Mouse (Mus musculus) cerebellum, adult 2 months (tissue): Measurements from ENCODE around the gene Scn4b. TPM values are rescaled to one million over a fixed set of nuclear protein-coding genes. Genes with fewer than 3 reads are reported as not detected.

Experiments used
- DNase-seq, 2 experiments: peaks; one replicate each; pipeline ENCODE4 v3.0.0; 2021
- H3K27ac ChIP-seq: fragments of 200-500 bp; 2 replicates; pipeline ENCODE4 v1.5.1; 2012; ENCODE audit warnings: low read length, control low read depth, inconsistent platforms; ENCODE audit not compliant: insufficient read depth
- H3K27me3 ChIP-seq: fragments of 200-500 bp; 2 replicates; pipeline ENCODE4 v1.6.1; 2012; ENCODE audit warnings: inconsistent platforms, mild to moderate bottlenecking, low read length, moderate library complexity; ENCODE audit not compliant: control insufficient read depth, insufficient read depth
- H3K4me1 ChIP-seq: fragments of 200-500 bp; 2 replicates; pipeline ENCODE4 v1.6.1; 2011; ENCODE audit warnings: low read length; ENCODE audit not compliant: control insufficient read depth, insufficient read depth
- H3K4me3 ChIP-seq: fragments of 200-500 bp; replicated peaks from 2 replicates; pipeline ENCODE3; 2011; ENCODE audit warnings: mild to moderate bottlenecking, low read depth, low read length, control low read depth; ENCODE audit not compliant: insufficient read depth
- CTCF ChIP-seq: fragments of 200-500 bp; IDR thresholded peaks from 2 replicates; pipeline ENCODE4 v1.5.1; 2011; ENCODE audit warnings: low read depth, mild to moderate bottlenecking, control low read depth, low read length, moderate library complexity, borderline replicate concordance; ENCODE audit not compliant: insufficient read depth
- POLR2A ChIP-seq: fragments of 200-500 bp; IDR thresholded peaks from 2 replicates; pipeline ENCODE4 v1.6.1; 2011; ENCODE audit warnings: low read length, control low read depth, borderline replicate concordance; ENCODE audit not compliant: insufficient read depth
- WGBS: fragments of 180-500 bp; shearing (Covaris S2); methylation state at CpG from one replicate; pipeline ENCODE4 v1.1.7; 2018; 5-methylcytosine and 5-hydroxymethylcytosine counted together
- polyA plus RNA-seq: library from polyadenylated mRNA; depleted of rRNA; stranded (reverse); fragments of >200 nt; gene quantifications from 2 replicates; pipeline ENCODE4 v1.2.3, GENCODE M21; 2012

The Scn4b gene
- polyA plus RNA-seq, 1 experiment = 109 TPM

- no peaks in the 10 kb centered on the region for H3K4me1 ChIP-seq
- TF ChIP-seq CTCF (no peak), POLR2A (no peak)
- DNase-seq = no peak
- H3K27ac ChIP-seq = no peak overlapping the region
- 74% methylated on average over 11 of the region's 11 CpGs for WGBS
- H3K4me3 ChIP-seq = no peak overlapping the region
- no peaks in the 10 kb centered on the region; the same call in 1 of the 2 replicates for H3K27me3 ChIP-seq
Measured at GRCm38 (mm10) chr9:45103211-45103979, 34.8 kb upstream of the Scn4b start.

DNA sequence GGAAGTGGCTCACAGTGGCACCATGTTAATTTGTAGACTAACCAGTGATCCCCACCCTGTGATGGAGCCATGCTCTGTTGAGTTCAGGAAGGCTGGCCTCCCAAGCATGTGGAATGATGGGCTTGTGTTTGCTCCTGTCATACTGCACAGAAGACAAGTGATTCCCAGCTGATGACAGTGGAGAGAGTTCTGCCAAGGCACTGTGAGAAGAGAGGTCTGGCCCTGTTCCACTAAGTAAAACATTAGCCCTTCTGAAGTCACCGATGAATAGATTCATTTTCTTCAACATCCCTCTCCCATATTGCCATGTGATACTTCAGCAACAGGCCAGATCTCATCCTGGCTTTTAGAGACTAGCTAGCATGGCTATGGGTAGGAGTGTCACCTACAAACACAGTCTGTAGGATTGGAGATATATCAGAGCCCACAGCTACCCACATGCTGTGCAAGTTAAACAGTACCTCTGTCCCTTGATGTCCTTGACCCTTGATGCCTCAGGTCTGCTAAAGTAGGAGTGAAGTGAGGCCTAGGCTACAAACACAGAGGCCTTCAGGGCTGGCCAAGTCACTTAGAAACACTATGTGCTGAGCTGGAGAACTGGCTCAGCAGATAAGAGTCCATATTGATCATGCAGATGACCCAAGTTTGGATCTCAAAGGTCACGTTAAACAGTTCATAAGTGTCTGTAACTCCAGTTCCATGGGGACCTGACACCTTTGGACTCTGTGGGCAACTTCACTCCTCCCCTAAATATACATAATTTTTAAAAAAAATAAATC lies 32.4 kb upstream of the Scn4b start:
- TF ChIP-seq POLR2A (no peak), CTCF (no peak)
- no peaks in the 10 kb centered on the region for H3K4me1 ChIP-seq
- WGBS = 81% methylated on average over 2 of the region's 2 CpGs

GRCm38 (mm10) chr9:45115706-45116105 lies 22.5 kb upstream of the Scn4b start:
- H3K4me3 ChIP-seq = peak overlapping the region; percentile 90
- H3K4me1 ChIP-seq = peaks cover 20% of the 10 kb centered on the region
- DNase-seq = peak; percentile 89 to 92
- TF ChIP-seq CTCF = no peak
- TF ChIP-seq POLR2A = peak; percentile 63; the same call in 1 of the 2 replicates
- H3K27me3 ChIP-seq = no peaks in the 10 kb centered on the region
- H3K27ac ChIP-seq = peak overlapping the region; percentile 99
- under 1% methylated on average over 14 of the region's 14 CpGs for WGBS

More for the DNA sequence above, 32.4 kb upstream of the Scn4b start:
- Histone ChIP-seq H3K4me3 (no peak overlapping the region), H3K27ac (no peak overlapping the region), H3K27me3 (no peaks in the 10 kb centered on the region; the same call in 1 of the 2 replicates)
- DNase-seq = no peak

DNA sequence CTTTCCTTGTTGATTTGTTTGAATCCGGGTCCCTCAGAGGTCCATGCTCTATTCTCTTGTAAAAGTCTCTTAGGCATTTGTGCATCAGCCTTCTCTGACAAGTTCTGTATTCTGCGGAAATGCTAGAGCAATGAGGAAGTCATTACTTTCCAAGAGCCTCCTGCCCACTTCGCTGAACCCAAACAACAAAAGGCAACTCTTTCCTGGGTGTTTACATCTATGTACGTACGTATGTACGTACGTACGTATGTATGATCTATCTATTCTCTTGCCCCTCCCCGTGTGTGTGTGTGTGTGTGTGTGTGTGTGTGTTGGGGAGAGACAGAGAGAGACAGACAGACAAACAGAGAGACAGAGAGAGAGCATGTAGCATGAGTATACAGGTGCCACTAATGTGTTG lies 21.4 kb upstream of the Scn4b start:
- no peak for DNase-seq
- H3K4me1 ChIP-seq = peaks cover 24% of the 10 kb centered on the region

DNA sequence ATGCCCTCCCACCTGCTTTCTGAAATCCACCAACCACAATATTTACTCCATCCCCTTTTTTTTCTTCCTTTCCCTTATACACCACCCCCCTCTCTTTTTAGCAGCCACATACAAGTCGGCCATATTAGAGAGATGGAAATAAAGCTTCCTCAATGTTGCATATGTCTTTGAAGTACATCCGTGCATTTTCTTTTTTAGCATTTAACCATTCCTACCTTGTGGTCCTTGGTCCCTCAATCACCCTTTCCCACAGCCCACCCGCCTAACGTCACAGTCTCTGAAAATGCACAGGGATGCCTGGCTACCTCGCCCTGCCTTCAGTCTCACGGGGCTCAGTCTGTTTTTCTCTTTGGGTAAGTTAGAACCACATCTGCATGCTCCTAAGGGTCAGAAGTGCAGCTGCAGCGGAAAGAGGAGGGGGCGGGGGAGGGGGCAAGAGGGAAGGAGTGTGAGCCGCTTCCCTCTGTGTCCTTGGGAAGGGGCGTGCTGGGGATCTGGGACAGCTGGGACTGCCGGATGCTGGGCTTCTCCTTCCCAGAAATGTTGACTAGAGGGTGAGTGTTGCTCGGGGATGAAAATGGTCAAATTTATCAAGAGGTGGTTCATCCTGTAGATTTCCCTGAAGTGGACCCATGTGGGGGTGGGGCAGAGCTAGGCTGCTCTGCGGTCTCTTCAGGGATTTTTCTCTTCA lies 20.3 kb upstream of the Scn4b start, which contains the start of gene Scn2b:
Scn2b (plus strand) TSS at position 42 of the 691 bp plus-strand sequence.
- Histone ChIP-seq H3K27me3 (no peaks in the 10 kb centered on the region), H3K4me1 (peaks cover 25% of the 10 kb centered on the region), H3K27ac (peak within 1 kb of the TSS; percentile 100), H3K4me3 (peak within 1 kb of the TSS; percentile 100)
- peak; percentile 66 to 76 for DNase-seq
- TF ChIP-seq CTCF = no peak
- peak; percentile 47; the same call in 1 of the 2 replicates for TF ChIP-seq POLR2A
- under 1% methylated on average over 13 of the region's 13 CpGs for WGBS

More for the DNA sequence above, 21.4 kb upstream of the Scn4b start:
- Histone ChIP-seq H3K27me3 (no peaks in the 10 kb centered on the region), H3K4me3 (no peak overlapping the region), H3K27ac (peak overlapping the region; percentile 99)
- 78% methylated on average over 9 of the region's 9 CpGs for WGBS
- no peak for TF ChIP-seq POLR2A
- TF ChIP-seq CTCF = no peak

DNA sequence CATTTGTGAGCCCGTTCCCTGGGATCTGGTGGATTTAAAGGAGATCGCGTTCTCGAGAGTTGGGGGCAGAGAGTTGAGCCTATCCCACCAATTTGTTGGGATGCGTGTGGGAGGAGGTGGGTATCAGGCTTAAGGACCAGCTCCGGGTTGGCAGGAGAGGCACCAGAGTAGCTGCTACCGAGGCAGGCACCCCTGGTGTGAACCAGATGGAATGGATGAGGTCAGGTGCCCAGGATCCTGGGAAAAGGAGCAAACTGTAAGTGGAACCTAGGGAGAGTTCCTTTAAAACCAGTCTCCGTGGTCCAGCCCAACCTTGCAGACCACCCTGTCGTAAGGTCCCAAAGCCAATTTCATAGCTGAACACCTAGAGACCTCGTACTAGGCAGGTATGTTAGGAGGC lies 19.6 kb upstream of the Scn4b start:
- Histone ChIP-seq H3K4me3 (peak overlapping the region; percentile 100), H3K4me1 (peaks cover 28% of the 10 kb centered on the region), H3K27me3 (no peaks in the 10 kb centered on the region), H3K27ac (peak overlapping the region; percentile 100)
- DNase-seq = peak; percentile 92 to 95
- WGBS = 6% methylated on average over 10 of the region's 10 CpGs
- TF ChIP-seq POLR2A = peak; percentile 65; the same call in 1 of the 2 replicates
- TF ChIP-seq CTCF = no peak

DNA sequence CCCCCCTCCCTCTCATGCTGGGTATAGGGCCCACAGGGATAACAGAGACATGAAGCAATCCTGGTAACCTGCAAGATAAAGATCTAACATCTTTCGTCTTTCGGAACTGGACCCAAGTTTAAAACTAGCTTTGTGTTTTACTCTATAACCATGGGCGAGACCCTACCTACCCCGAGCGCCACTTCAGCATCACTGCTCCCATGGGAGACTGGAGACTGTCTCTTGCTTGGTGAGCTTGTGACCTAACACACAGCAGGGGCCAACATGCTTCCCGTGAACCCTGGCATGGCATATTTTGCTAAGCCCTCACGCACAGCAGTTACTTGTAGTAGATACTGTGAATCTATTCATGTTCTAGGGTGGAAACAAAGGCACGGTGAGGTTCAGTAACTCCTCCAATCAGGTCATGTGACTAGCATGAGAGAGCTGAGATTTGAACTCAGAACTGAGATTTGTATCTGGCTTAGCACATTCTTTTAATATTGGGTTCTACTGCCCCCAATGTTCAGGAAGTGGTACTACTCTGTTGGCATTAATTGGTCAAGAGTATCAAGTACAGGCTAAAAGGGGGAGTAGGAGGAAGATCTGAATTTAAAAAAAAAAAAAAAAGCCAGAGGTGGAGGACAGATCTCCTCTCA lies 18.8 kb upstream of the Scn4b start:
- TF ChIP-seq CTCF (no peak), POLR2A (no peak; the same call in 1 of the 2 replicates)
- Histone ChIP-seq H3K27me3 (no peaks in the 10 kb centered on the region), H3K27ac (peak overlapping the region; percentile 100), H3K4me1 (peaks cover 33% of the 10 kb centered on the region), H3K4me3 (peak overlapping the region; percentile 100)
- DNase-seq = peak; percentile 45 to 47
- 67% methylated on average over 8 of the region's 8 CpGs for WGBS
